Mouse (Mus musculus) E14TG2a.4 (cell line): ENCODE results near the gene Eif4g2.

Source experiments
- H3K27me3 ChIP-seq: 2 replicates; pipeline ENCODE4 v1.6.1; 2014; ENCODE audit warnings: low read length, control low read depth; ENCODE audit not compliant: insufficient read depth
- H3K36me3 ChIP-seq: 2 replicates; pipeline ENCODE4 v1.6.1; 2014; ENCODE audit warnings: low read length, control low read depth; ENCODE audit not compliant: insufficient read depth
- H3K4me1 ChIP-seq: replicated peaks from 2 replicates; pipeline ENCODE4 v1.6.1; 2014; ENCODE audit warnings: low read depth, low read length, control low read depth
- H3K4me3 ChIP-seq: replicated peaks from 2 replicates; pipeline ENCODE4 v1.5.1; 2014; ENCODE audit warnings: mild to moderate bottlenecking, low read length
- H3K9me3 ChIP-seq: 2 replicates; pipeline ENCODE4 v1.6.1; 2014; ENCODE audit warnings: low read length, control low read depth
- CTCF ChIP-seq: conservative IDR thresholded peaks from 2 replicates; pipeline ENCODE4 v1.5.1; 2014; ENCODE audit warnings: low read length
- NANOG ChIP-seq: IDR thresholded peaks from 2 replicates; pipeline ENCODE4 v1.6.1; 2014; ENCODE audit warnings: borderline replicate concordance, low read length, mixed read lengths
- POU5F1 ChIP-seq: IDR thresholded peaks from 2 replicates; pipeline ENCODE4 v1.6.1; 2014; ENCODE audit warnings: low read length, borderline replicate concordance

Gene Eif4g2

GRCm38 (mm10) chr7:111055984-111056657, 26.7 kb downstream of the Eif4g2 start:
- TF ChIP-seq POU5F1 (no peak), NANOG (no peak), CTCF (no peak)
- no peaks in the 10 kb centered on the region for H3K9me3 ChIP-seq
- H3K4me1 ChIP-seq: no peaks in the 10 kb centered on the region
- no peak overlapping the region for H3K4me3 ChIP-seq
- H3K27me3 ChIP-seq: no peaks in the 10 kb centered on the region
- peaks cover 53% of the 10 kb centered on the region for H3K36me3 ChIP-seq

GRCm38 (mm10) chr7:111055221-111055620, 27.6 kb downstream of the Eif4g2 start:
- peaks cover 62% of the 10 kb centered on the region for H3K36me3 ChIP-seq
- H3K4me3 ChIP-seq: no peak overlapping the region
- H3K4me1 ChIP-seq: 0 out of 2 replicates have a peak, but pooled peaks cover 4% of the 10 kb centered on the region
- no peaks in the 10 kb centered on the region for H3K27me3 ChIP-seq
- no peak for TF ChIP-seq CTCF
- no peak for TF ChIP-seq POU5F1
- no peak for TF ChIP-seq NANOG
- no peaks in the 10 kb centered on the region for H3K9me3 ChIP-seq

GRCm38 (mm10) chr7:111049652-111050421, 33.0 kb downstream of the Eif4g2 start:
- H3K36me3 ChIP-seq: peaks cover 89% of the 10 kb centered on the region
- no peak overlapping the region for H3K4me3 ChIP-seq
- H3K4me1 ChIP-seq: peaks cover 40% of the 10 kb centered on the region
- H3K9me3 ChIP-seq: no peaks in the 10 kb centered on the region
- no peak for TF ChIP-seq POU5F1
- peak; percentile 55 for TF ChIP-seq CTCF
- no peaks in the 10 kb centered on the region for H3K27me3 ChIP-seq

- H3K4me1 ChIP-seq: peaks cover 43% of the 10 kb centered on the region
- peaks cover 89% of the 10 kb centered on the region for H3K36me3 ChIP-seq
- H3K27me3 ChIP-seq: no peaks in the 10 kb centered on the region
- no peaks in the 10 kb centered on the region for H3K9me3 ChIP-seq
- TF ChIP-seq CTCF (no peak), POU5F1 (no peak), NANOG (no peak)
- H3K4me3 ChIP-seq: no peak overlapping the region
Observed at GRCm38 (mm10) chr7:111048920-111049319, 33.9 kb downstream of the Eif4g2 start.

- H3K4me1 ChIP-seq: peaks cover 48% of the 10 kb centered on the region
- peak overlapping the region; percentile 99 for H3K4me3 ChIP-seq
- TF ChIP-seq CTCF (no peak), POU5F1 (no peak), NANOG (no peak)
- H3K27me3 ChIP-seq: no peaks in the 10 kb centered on the region
- H3K36me3 ChIP-seq: peaks cover 33% of the 10 kb centered on the region
- peaks cover 5% of the 10 kb centered on the region for H3K9me3 ChIP-seq
Observed at GRCm38 (mm10) chr7:111029046-111029553, 53.7 kb downstream of the Eif4g2 start.

- Histone ChIP-seq H3K4me1 (peaks cover 54% of the 10 kb centered on the region), H3K4me3 (peak within 1 kb of the TSS; percentile 99), H3K9me3 (no peaks in the 10 kb centered on the region; the same call in 1 of the 2 replicates), H3K27me3 (no peaks in the 10 kb centered on the region), H3K36me3 (peaks cover 28% of the 10 kb centered on the region)
- TF ChIP-seq CTCF: no peak
- TF ChIP-seq POU5F1: no peak
- no peak for TF ChIP-seq NANOG
Observed at GRCm38 (mm10) chr7:111028281-111029045, 54.4 kb downstream of the Eif4g2 start, which contains the start of gene Ctr9. Gene Ctr9 (plus strand): TSS chr7:111028951.

- Histone ChIP-seq H3K4me3 (no peak overlapping the region), H3K27me3 (no peaks in the 10 kb centered on the region), H3K9me3 (no peaks in the 10 kb centered on the region), H3K4me1 (peaks cover 43% of the 10 kb centered on the region), H3K36me3 (no peaks in the 10 kb centered on the region)
- TF ChIP-seq NANOG (no peak), CTCF (no peak), POU5F1 (no peak)
Observed at GRCm38 (mm10) chr7:111024912-111025311, 57.9 kb downstream of the Eif4g2 start.
